Mouse (Mus musculus): ENCODE measurements around the gene Hspa12a.

GRCm38 (mm10) chr19:58903079-58903898 lies 40.2 kb downstream of the Hspa12a start:
- no peak for TF ChIP-seq FLI1 (IDR thresholded peaks at IDR 0.05; ENCODE audit: low read length)
- no peak for TF ChIP-seq GATA1 (IDR thresholded peaks at IDR 0.05; ENCODE audit: borderline replicate concordance, low read length)
